Mouse (Mus musculus): ENCODE measurements around the gene D930020B18Rik. TPM values are rescaled to one million over a fixed set of nuclear protein-coding genes. Genes with fewer than 3 reads are reported as not detected.

The D930020B18Rik gene
- total RNA-seq, 4 experiments from 2014 or later, result not detected

DNA sequence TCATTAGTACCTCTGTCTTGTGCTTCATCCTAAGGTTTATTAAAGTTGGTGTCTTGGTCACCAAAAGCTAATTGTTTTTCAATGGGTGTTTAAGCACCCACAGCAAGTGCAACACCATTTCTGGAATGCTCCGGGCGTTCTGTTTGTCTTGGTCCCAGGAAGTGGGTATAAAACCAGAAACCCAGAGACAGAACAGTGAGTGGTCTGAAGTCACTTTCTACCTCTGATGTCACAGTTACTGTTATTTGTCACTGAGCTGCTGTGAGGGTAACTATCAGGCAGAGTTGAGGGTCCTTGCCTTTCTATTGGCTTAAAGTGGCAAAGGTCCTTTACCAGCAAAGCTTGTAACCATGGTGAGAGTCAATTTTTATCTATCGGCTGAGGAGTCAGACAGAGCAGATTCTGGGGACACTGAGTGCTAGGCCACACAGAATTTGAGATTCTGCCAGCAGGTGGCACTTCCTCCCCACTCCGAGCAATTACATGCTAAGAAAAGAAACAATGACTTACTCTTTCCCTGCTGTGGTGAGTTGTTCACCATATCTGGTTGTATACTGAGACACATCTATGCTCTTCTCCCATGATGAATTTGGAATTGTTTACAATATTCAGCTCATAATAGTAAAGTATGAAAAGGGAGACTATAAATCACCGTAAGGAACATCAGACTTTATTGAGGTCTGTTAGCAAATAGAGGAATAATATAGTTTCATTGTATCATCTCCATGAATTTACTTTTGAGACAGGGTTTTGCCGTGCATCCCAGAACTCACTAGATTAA, 1.0 kb upstream of the D930020B18Rik start:
- DNase-seq, result no peak

GRCm38 (mm10) chr10:121640944-121641271, 480 bp upstream of the D930020B18Rik start:
- no peak for DNase-seq

DNA sequence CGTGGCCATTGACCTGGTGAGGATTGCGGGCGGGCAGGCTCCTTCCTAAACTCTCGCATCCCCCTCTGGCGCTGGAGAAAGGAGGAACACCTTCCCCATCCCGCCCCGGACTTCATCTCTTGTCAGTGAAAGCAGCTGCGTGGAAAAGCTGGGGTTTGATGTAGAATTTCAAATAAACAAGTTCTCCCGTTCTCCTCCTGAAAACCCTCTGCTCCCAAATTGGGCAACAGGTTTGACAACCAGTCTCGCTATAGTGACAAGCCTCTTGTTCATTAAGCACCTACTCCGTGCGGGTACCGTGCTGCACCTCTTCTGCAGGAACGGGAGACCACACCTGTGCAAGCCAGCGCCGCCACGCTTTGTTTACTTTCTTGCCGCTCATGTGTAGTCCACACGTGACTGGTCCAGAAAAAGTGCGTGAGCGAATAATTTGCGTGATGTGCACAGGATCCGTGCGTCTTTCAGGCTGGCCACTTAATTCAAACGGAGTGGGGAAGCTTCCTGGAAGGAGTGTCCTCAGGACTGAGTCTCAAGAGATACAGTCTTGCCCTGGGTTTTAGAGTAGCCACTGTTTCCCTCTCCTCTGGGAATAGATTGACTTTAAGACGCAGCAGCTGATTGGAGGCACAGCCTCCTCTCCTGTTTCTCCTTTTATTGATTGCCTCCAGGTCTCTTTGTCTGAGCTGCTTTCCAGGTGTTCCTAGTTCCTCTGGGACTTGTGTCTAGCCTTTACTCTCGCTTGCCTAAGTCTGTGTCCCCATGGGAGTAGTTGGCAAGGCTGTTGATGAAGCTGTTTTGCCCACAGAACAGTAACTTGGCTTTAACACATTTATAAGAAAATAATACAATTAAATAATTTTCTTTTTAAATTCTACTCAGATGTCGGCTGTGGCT, 913 bp downstream of the D930020B18Rik start:
- no peak for DNase-seq

GRCm38 (mm10) chr10:121646294-121646693, 4.9 kb downstream of the D930020B18Rik start:
- DNase-seq, result no peak

GRCm38 (mm10) chr10:121653079-121653478, 11.7 kb downstream of the D930020B18Rik start:
- DNase-seq, result no peak

DNA sequence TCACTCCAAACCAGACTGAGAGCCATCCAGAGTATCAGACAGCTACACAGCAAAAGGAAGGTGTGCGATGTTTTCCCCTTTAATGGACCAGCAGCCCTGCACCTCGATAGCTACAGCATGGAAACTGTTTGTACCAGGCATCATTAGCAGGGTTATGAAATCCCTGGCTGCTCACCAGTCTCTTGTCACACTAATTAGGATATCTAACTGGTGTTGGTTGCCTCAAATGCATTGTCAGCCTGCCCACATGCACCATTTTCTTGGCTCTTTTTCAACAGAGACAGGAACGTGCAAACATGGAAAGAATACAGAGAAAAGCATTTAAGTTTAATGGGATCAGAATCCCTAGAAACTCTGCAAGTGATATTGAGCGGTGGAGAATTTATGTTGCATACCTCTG, 14.5 kb downstream of the D930020B18Rik start:
- DNase-seq, result no peak

GRCm38 (mm10) chr10:121662711-121663110, 21.3 kb downstream of the D930020B18Rik start:
- no peak for DNase-seq

DNA sequence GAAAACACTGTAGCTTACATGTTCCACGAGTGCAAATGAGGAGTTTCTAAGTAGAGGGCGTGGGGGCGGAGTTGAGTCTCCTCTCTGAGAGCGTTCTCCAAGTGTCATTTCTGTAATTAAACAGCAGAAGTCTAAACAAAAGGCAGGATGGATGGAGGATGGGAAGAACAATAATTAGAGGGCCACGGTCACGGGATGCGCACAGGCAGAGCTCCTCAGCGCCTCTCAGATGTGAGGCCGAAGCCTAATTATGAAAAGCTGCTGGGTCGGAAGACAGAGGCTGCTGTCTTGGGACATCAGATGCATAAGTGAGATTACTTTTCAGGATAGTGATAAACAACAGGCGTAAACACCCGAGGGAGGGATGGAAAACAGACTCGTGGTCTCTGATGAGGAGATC, 22.2 kb downstream of the D930020B18Rik start:
- DNase-seq, result no peak

- DNase-seq, result no peak
Measured at GRCm38 (mm10) chr10:121665631-121666145, 24.3 kb downstream of the D930020B18Rik start.

- DNase-seq, result no peak
Measured at GRCm38 (mm10) chr10:121669103-121669502, 27.7 kb downstream of the D930020B18Rik start.

DNA sequence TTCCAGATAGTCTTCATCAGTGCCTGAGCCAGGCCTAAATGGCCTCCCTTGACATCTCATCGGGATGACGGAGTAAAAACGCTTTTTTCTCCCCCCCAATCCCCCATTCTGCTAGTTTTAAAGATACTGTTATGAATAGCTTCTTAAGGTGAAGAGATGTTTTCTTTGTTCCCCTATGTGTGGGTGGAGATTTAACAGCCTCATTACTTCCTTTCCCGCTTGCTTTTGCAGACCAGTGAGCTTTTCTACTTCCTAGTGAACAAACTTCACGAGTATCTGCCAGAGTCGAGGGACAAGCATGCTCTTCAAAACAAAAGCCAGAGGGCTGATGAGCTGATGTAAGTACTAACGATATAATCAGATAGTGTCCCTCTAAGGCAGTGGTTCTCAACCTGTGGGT, 35.6 kb downstream of the D930020B18Rik start:
- no peak for DNase-seq

DNA sequence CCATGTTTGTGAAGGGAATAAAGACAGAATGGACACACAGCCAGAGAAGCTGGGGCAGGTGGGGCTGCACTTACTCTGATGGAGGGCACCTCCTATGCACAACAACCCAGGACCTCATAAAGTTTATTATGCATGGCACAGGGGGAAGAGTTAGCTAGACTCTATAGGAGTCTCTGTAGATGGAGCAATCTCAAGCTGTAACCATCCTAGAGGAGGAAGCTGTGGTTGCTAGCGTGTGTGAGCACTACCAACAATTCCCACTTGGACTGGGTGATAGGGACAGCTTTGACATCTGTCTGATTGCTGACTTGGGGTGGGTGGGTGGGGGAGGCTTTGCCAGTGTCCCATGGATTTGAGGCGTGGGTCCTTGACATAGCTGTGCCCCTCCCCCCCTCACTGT, 39.5 kb downstream of the D930020B18Rik start:
- no peak for DNase-seq

DNA sequence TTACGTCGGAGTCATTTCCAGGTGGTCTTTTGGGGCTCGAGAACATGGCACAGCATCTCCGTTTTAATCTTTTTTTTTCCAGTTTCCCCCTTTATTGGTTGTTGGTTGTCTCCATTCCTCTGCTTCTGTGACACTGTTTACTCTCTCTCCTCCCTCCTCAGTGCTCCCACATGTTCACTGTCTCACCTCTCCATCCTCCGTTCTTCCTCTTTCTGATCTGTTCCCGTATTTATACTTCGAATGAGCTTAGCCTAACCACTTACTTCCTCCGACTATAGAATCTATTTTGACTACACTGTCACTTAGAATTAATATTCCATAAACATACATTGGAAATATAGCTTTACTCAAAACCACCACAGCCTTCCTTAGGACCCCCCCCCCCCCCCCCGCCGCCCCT, 41.2 kb downstream of the D930020B18Rik start:
- DNase-seq, result no peak

GRCm38 (mm10) chr10:121686153-121686660, 44.8 kb downstream of the D930020B18Rik start:
- no peak for DNase-seq

- DNase-seq, result no peak
Measured at GRCm38 (mm10) chr10:121687511-121687910, 46.1 kb downstream of the D930020B18Rik start.

DNA sequence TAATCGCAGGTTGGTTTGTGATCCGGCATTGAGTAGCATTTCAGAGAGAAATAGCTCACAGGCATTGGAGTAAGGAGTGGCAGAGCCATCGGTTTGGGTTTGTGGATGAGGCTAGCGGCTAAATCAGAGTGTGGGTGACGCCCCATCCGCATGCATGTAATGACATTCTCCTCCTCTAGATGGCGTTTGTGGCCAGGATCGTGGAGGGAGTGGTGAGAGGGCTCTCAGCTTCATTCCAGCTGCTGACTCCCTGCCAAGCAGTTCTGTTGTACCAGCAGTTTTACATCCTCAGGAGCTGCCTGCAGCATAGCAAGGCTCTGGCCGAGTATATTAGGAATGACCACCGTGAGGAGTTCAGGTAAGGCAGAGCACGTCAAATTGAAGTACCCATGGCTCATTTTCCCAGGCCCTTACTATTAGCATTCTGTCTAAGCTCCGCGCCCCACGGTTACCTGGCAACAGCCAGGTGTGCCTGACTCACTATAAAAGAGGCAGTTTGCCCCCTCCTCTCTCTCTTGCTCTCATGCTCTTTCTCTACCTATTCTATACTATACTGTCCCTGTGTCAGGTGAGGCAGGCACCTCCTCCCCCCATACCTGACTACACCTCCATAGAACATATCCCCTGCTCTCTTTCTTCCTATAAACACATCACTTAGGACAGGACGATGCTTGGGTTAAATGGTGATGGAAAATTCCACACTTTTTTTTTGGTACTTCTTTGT, 48.4 kb downstream of the D930020B18Rik start:
- DNase-seq, result peak; percentile 23

- no peak for DNase-seq
Measured at GRCm38 (mm10) chr10:121692944-121693579, 51.7 kb downstream of the D930020B18Rik start.

GRCm38 (mm10) chr10:121694567-121694966, 53.2 kb downstream of the D930020B18Rik start:
- no peak for DNase-seq

- no peak for DNase-seq
Measured at GRCm38 (mm10) chr10:121701296-121702248, 60.2 kb downstream of the D930020B18Rik start.

DNA sequence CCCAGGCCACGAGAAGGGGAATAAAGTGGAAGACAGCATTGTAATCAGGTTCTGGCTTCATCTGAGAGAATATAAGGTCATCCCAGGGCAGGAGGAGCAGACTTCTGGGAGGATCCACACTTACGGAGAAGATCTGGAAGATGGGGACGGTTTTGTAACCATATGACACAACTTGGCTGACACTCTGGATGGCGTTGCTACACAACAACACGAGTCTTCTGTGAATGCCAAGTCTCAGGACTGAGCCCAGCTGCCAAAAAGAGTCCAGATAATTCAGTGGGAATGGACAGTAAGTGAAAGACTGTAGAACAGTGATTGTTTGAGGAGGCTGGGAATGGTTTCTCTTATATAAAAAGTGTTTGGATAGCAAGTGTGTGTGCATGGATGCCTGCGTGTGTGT, 62.2 kb downstream of the D930020B18Rik start:
- peak; percentile 47 for DNase-seq

- no peak for DNase-seq
Measured at GRCm38 (mm10) chr10:121704871-121705270, 63.5 kb downstream of the D930020B18Rik start.

Data from adrenal gland, adult 8-10 months (tissue).